In the genomic region with DNA sequence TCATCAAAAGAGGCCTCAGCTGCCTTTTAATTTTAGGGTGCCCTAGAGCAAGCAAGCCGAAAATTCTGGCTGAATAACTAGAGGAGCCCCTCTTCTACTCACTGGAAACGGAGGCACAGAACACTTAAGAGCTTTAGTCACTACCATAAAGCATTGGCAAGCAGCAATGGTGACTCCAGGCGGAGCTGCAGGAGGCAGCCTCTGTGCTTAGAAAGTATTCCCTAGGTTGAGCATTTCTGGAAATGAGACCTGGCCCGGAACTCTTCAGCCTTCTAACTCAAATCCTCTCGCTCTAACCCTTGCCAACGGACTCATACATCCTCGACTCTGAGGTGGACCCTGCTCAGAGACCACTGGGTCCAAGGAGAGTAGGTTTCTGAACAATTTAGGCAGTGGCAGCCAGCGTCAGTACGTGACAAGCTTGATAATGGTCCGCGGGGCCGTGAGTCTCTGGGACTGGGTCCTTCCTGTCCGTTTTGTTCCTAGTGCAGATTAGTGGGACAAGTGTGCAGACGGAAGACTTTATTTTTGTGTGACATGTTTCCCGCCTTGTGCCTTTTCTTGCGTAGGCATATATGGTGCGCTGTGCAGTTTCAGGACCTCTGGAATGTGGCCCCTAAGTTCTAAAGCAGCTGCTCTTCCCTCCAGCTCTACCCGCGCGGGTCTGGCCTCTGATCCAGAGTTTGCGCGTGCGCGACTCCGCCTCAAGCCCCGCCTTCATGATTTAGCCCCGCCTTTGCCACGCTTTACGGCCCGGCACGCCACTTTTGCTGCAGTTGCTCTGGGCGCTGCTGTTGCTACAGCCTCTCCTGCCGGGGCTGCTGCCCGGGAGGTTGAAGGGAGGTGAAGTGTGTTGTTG, we compare ENCODE assay signal across 8 mouse cellular contexts. TPM values are rescaled to one million over a fixed set of nuclear protein-coding genes. Genes with fewer than 3 reads are reported as not detected.
DNase-seq lines count a peak whose midpoint lies in the region; ATAC-seq lines count a peak whose summit lies in the region.

A gene (plus strand): TSS at position 733 of the 859 bp plus-strand sequence.

- intact Hi-C loops in gastrocnemius, postnatal 14 days (cut with DNase I; ENCODE audit: low total_unique reads), result loop anchor here (2.0 kb wide), 1 partner anchor 38 kb away; no protein-coding TSS in a partner anchor
- intact Hi-C loops in left cerebral cortex, postnatal 10 days (cut with DNase I), result loop anchor here (10.0 kb wide), 2 partner anchors 280 to 480 kb away; a partner anchor contains a TSS

- peak; percentile 97 for DNase-seq in adipocyte (ENCODE audit: low spot score)
- peak; percentile 98 for DNase-seq in embryo, embryonic 10 days (ENCODE audit: low spot score)
- DNase-seq in gastrocnemius, postnatal 14 days, result peak; percentile 95
- DNase-seq in left cerebral cortex, postnatal 10 days (ENCODE audit: extremely low spot score in 1 of 2, low spot score in 2 of 2), result peak; percentile 90 to 95
- peak; percentile 95 for DNase-seq in right cerebral cortex, postnatal 25 days
- peak; percentile 92 to 96 for DNase-seq in urinary bladder, postnatal 4 days (ENCODE audit: low spot score in 2 of 2)

- ATAC-seq in inflammation-experienced regulatory T-cells, adult 6 months, result peak; percentile 91
- peak; percentile 90 for ATAC-seq in megakaryocyte-erythroid progenitor cell, adult 5-6 weeks (replicated peaks; ENCODE audit: low FRiP score, low TSS enrichment, poor library complexity, severe bottlenecking)

RNA-seq across cellular contexts. Expression of the gene that starts here (rescaled TPM):
- 10 to 100 TPM; 14.6 to 18.7 TPM for total RNA-seq in gastrocnemius, postnatal 14 days (2021)
- polyA plus RNA-seq in inflammation-experienced regulatory T-cells, adult 6 months (2017; shearing (Covaris generic)), result 10 to 100 TPM; 11.1 to 14.6 (median 12.1) TPM
- total RNA-seq in left cerebral cortex, postnatal 10 days (2021), result 10 to 100 TPM; 27.5 to 28.0 TPM
- total RNA-seq in megakaryocyte-erythroid progenitor cell, adult 5-6 weeks (2014; fragmentation: Nextera tagmentation), result 22.9 and 24.2 TPM in 2 replicates
- 11.3 and 15.1 TPM in 2 replicates for total RNA-seq in megakaryocyte-erythroid progenitor cell, adult 5-6 weeks (2017)

Comparison
In these comparisons a context has a peak if more than half of its experiments do, and no peak if none do; other contexts are left out.
1. Peak in every context shown above with its lines: DNase-seq and ATAC-seq.